Mouse (Mus musculus) mouse embryonic stem cell (cell line): Measurements from ENCODE around the gene Shroom3.

Source experiments
- in situ Hi-C, 2 experiments: fragments of 300-500 bp; cut with MboI; formaldehyde crosslinking; loops; 1 replicate in 1 of 2; 3 replicates in 1 of 2; pipeline ENCODE4 v1.14.3; 2019 to 2020; ENCODE audit warnings: low sequenced_read_pairs in 2 of 2, low pct_unique_long_range_greater_than_20kb in 1 of 2, mixed read lengths in 1 of 2; ENCODE audit not compliant: unreplicated experiment in 1 of 2

Shroom3 gene

GRCm38 (mm10) chr5:92964691-92965090 is 281.5 kb downstream of the Shroom3 start:
- in situ Hi-C loops: no loop called here

- in situ Hi-C loops: no loop called here
These were observed 283.9 kb downstream of the Shroom3 start for GRCm38 (mm10) chr5:92967143-92967542.

- in situ Hi-C loops: no loop called here
These were observed 284.7 kb downstream of the Shroom3 start for GRCm38 (mm10) chr5:92967906-92968305.

GRCm38 (mm10) chr5:92969443-92969842 is 286.2 kb downstream of the Shroom3 start:
- in situ Hi-C loops: no loop called here

- in situ Hi-C loops: loop anchor here in 1 of 2 experiments (10.0 kb wide), 1 partner anchor 245 kb away; no protein-coding TSS in a partner anchor
These were observed 286.7 kb downstream of the Shroom3 start for GRCm38 (mm10) chr5:92969926-92970325.

GRCm38 (mm10) chr5:92970480-92970879 is 287.2 kb downstream of the Shroom3 start:
- in situ Hi-C loops: loop anchor here in 1 of 2 experiments (10.0 kb wide), 1 partner anchor 246 kb away; no protein-coding TSS in a partner anchor

- in situ Hi-C loops: loop anchor here in 1 of 2 experiments (10.0 kb wide), 1 partner anchor 184 kb away; no protein-coding TSS in a partner anchor
These were observed 297.2 kb downstream of the Shroom3 start for GRCm38 (mm10) chr5:92980393-92980792.

GRCm38 (mm10) chr5:92980862-92981261 is 297.6 kb downstream of the Shroom3 start:
- in situ Hi-C loops: loop anchor here in 1 of 2 experiments (10.0 kb wide), 1 partner anchor 184 kb away; no protein-coding TSS in a partner anchor

- in situ Hi-C loops: loop anchor here in 1 of 2 experiments (10.0 kb wide), 1 partner anchor 182 kb away; no protein-coding TSS in a partner anchor
These were observed 299.4 kb downstream of the Shroom3 start for GRCm38 (mm10) chr5:92982673-92983072.

- in situ Hi-C loops: loop anchor here in 1 of 2 experiments (10.0 kb wide), 1 partner anchor 181 kb away; no protein-coding TSS in a partner anchor
These were observed 300.7 kb downstream of the Shroom3 start for GRCm38 (mm10) chr5:92983942-92984341.

- in situ Hi-C loops: loop anchor here in 1 of 2 experiments (10.0 kb wide), 1 partner anchor 180 kb away; no protein-coding TSS in a partner anchor
These were observed 301.5 kb downstream of the Shroom3 start for GRCm38 (mm10) chr5:92984692-92985091.

GRCm38 (mm10) chr5:92985391-92985790 is 302.2 kb downstream of the Shroom3 start:
- in situ Hi-C loops: loop anchor here in 1 of 2 experiments (10.0 kb wide), 1 partner anchor 179 kb away; no protein-coding TSS in a partner anchor

- in situ Hi-C loops: loop anchor here in 1 of 2 experiments (10.0 kb wide), 1 partner anchor 178 kb away; no protein-coding TSS in a partner anchor
These were observed 303.7 kb downstream of the Shroom3 start for GRCm38 (mm10) chr5:92986651-92987610.

GRCm38 (mm10) chr5:92987891-92988768 is 304.9 kb downstream of the Shroom3 start:
- in situ Hi-C loops: loop anchor here in 1 of 2 experiments (10.0 kb wide), 1 partner anchor 177 kb away; no protein-coding TSS in a partner anchor

- in situ Hi-C loops: loop anchor here in 1 of 2 experiments (10.0 kb wide), 1 partner anchor 176 kb away; no protein-coding TSS in a partner anchor
These were observed 305.6 kb downstream of the Shroom3 start for GRCm38 (mm10) chr5:92988769-92989356.

GRCm38 (mm10) chr5:92992106-92992505 is 308.9 kb downstream of the Shroom3 start:
- in situ Hi-C loops: no loop called here

- in situ Hi-C loops: no loop called here
These were observed 311.1 kb downstream of the Shroom3 start for GRCm38 (mm10) chr5:92994309-92994708.

- in situ Hi-C loops: no loop called here
These were observed 311.6 kb downstream of the Shroom3 start for GRCm38 (mm10) chr5:92994861-92995260.
